Mouse (Mus musculus) cerebellum, adult 2 months (tissue): ENCODE data around the gene Igfbp2. TPM values are rescaled to one million over a fixed set of nuclear protein-coding genes. Genes with fewer than 3 reads are reported as not detected.

Experiments
- DNase-seq, 2 experiments: peaks; one replicate each; pipeline ENCODE4 v3.0.0; 2021
- H3K27ac ChIP-seq: fragments of 200-500 bp; 2 replicates; pipeline ENCODE4 v1.5.1; 2012; ENCODE audit warnings: low read length, control low read depth, inconsistent platforms; ENCODE audit not compliant: insufficient read depth
- H3K27me3 ChIP-seq: fragments of 200-500 bp; 2 replicates; pipeline ENCODE4 v1.6.1; 2012; ENCODE audit warnings: inconsistent platforms, mild to moderate bottlenecking, low read length, moderate library complexity; ENCODE audit not compliant: control insufficient read depth, insufficient read depth
- H3K4me1 ChIP-seq: fragments of 200-500 bp; 2 replicates; pipeline ENCODE4 v1.6.1; 2011; ENCODE audit warnings: low read length; ENCODE audit not compliant: control insufficient read depth, insufficient read depth
- H3K4me3 ChIP-seq: fragments of 200-500 bp; replicated peaks from 2 replicates; pipeline ENCODE3; 2011; ENCODE audit warnings: mild to moderate bottlenecking, low read depth, low read length, control low read depth; ENCODE audit not compliant: insufficient read depth
- CTCF ChIP-seq: fragments of 200-500 bp; IDR thresholded peaks from 2 replicates; pipeline ENCODE4 v1.5.1; 2011; ENCODE audit warnings: low read depth, mild to moderate bottlenecking, control low read depth, low read length, moderate library complexity, borderline replicate concordance; ENCODE audit not compliant: insufficient read depth
- POLR2A ChIP-seq: fragments of 200-500 bp; IDR thresholded peaks from 2 replicates; pipeline ENCODE4 v1.6.1; 2011; ENCODE audit warnings: low read length, control low read depth, borderline replicate concordance; ENCODE audit not compliant: insufficient read depth
- WGBS: fragments of 180-500 bp; shearing (Covaris S2); methylation state at CpG from one replicate; pipeline ENCODE4 v1.1.7; 2018; 5-methylcytosine and 5-hydroxymethylcytosine counted together
- polyA plus RNA-seq: library from polyadenylated mRNA; depleted of rRNA; stranded (reverse); fragments of >200 nt; gene quantifications from 2 replicates; pipeline ENCODE4 v1.2.3, GENCODE M21; 2012

The Igfbp2 gene
- polyA plus RNA-seq, 1 experiment: 63.0 TPM

DNA sequence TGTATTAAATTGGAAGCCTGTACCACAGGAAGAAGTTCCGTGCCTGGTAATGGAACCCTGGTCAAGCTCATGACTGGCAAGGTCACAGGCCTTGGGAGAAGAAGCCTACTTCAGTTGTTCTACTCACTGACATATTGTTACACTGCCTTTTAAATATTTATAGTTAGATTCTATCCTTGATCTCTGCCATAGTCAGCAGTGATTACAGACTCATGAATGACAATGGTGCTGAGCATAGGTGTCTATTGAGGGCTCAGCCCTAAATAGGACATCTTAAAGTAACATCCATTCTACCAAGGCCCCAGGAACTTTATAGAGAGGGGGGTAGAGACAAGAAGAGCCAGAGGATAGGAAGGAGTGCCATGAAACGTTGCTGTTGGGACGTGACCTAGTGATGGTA is 13.2 kb upstream of the Igfbp2 start:
- no peak for DNase-seq
- WGBS: 97% methylated on average over 3 of the region's 3 CpGs
- TF ChIP-seq CTCF: no peak
- no peak for TF ChIP-seq POLR2A
- H3K4me3 ChIP-seq: no peak overlapping the region
- no peak overlapping the region for H3K27ac ChIP-seq
- no peaks in the 10 kb centered on the region for H3K4me1 ChIP-seq
- no peaks in the 10 kb centered on the region for H3K27me3 ChIP-seq

DNA sequence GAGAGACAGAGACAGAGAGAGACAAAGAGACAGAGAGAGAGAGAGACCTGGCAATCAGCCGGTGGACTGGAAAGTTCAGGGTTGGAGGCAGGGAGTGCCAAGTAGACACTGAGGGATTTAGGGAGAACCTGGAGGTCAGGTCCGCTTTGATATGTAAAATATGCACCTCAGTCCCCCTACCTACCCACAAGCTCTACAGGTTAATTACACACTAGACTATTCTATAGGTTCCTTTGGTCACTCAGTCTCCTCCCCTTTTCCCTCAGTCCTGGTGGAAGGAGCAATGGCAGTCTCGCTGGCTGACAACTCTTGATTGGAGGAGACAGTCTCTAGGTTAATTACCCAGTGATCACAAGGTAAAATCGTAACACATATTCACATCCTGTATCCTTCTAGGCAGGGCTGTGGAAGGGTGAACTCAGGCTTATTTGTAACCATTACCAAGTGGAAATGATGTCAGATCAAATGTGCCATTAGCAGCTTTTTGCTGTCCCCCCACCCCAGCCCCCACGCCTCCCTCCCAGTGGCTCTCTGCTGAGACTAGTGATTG is 11.1 kb upstream of the Igfbp2 start:
- H3K27ac ChIP-seq: no peak overlapping the region
- TF ChIP-seq POLR2A: no peak
- no peak for TF ChIP-seq CTCF
- H3K27me3 ChIP-seq: no peaks in the 10 kb centered on the region
- H3K4me1 ChIP-seq: no peaks in the 10 kb centered on the region
- no peak overlapping the region for H3K4me3 ChIP-seq
- no peak for DNase-seq
- WGBS: 74% methylated on average over 5 of the region's 5 CpGs

DNA sequence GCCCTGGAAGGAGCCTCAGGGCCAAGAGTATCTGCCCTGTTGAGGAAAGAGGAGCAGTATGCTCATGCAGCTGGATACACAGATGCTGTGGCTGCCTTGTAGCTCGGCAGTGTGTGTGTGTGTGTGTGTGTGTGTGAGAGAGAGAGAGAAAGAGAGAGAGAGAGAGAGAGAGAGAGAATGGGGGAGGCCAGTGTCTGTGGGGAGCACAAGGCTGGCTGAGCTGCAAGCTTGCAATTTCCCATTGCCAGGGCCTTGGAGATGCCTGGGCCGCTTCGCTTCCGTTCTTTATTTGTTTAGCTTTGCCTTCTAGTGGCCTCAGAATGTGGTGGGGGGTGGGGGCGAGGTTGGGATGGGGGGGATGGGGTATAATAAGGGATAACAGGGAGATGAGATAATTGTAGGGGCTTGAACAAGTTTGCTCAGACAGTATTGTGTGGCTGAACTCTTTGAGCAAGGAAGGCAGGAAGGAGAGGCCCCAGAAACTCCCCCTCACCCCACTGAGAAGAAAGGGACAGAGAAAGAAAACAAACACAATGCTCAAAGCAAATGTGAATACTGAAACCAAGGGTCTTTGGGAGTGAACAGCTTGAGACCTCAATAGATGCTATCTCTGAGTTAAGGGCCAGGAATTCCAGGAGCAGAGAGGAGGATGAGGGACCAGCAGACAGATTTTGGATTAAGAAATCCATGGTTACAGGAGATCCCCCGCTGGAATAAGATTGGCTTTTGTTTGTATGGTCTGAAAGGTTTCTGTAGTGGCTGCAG is 10.5 kb upstream of the Igfbp2 start:
- Histone ChIP-seq H3K27me3 (no peaks in the 10 kb centered on the region), H3K4me3 (no peak overlapping the region), H3K4me1 (no peaks in the 10 kb centered on the region), H3K27ac (no peak overlapping the region)
- TF ChIP-seq CTCF (no peak), POLR2A (no peak)
- 57% methylated on average over 6 of the region's 6 CpGs for WGBS
- no peak for DNase-seq

DNA sequence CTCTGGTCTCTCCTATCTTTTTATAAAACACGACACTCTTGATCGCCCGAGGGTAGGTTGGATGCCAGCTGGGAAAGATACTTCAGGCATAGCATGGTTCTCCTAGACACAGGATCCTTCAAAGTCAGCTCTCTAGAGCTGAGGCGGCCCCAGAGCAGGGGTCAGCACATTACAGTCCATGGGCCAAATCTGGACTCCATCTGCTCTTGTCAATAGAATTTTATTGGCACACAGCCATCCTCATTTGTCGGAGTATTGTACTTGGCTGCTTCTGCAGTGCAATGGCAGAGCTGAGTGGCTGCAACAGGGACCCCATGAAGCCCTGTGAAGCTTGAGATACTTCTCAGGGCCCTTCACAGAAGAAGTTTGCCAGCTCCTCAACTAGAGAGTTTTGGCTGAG is 9.1 kb upstream of the Igfbp2 start:
- DNase-seq: no peak

DNA sequence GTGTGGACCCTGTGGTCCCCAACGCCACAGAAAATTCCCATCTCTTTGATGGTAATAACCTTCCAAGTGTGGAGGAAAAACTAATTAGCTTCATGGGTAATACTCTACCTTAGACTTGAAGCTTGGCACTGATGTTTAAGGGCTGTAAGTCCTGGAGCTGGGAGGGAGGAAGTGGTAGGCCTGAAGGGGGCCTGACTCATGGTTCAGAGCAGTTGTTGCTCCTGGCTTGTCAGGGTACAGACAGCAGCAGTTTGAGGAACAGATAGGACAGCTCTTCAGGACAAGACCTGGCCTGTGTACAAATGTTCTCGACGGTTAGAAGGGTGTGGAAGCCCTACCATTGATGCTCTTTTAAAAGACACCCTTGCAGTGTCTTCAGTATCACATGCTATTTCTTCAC is 8.7 kb upstream of the Igfbp2 start:
- WGBS: 52% methylated on average over 3 of the region's 3 CpGs
- Histone ChIP-seq H3K4me1 (no peaks in the 10 kb centered on the region), H3K27ac (no peak overlapping the region), H3K27me3 (no peaks in the 10 kb centered on the region), H3K4me3 (no peak overlapping the region)
- no peak for DNase-seq
- TF ChIP-seq CTCF: no peak
- TF ChIP-seq POLR2A: no peak

More for the DNA sequence above, 9.1 kb upstream of the Igfbp2 start:
- Histone ChIP-seq H3K4me3 (no peak overlapping the region), H3K27ac (no peak overlapping the region), H3K27me3 (no peaks in the 10 kb centered on the region), H3K4me1 (no peaks in the 10 kb centered on the region)
- WGBS: 21% methylated on average over 5 of the region's 5 CpGs
- TF ChIP-seq POLR2A: no peak
- TF ChIP-seq CTCF: no peak

DNA sequence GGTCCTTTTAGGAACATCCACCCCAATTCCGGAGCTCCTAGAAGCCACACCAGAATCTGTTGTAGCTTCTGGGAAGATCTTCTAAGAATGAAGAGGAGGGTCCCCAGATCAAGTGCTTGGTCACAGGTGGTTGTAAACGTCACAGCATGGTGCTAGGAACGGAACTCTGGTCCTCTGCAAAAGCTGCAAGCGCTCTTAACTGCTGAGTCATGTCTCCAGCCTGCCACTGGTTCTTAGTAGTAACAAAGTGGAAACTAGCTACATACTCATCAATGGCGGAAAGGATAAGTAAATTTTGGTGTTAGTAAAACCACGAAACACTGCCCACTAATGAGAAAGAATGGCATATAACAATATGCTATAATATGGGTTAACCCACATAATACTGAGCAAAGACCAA is 4.3 kb upstream of the Igfbp2 start:
- no peak overlapping the region for H3K27ac ChIP-seq
- WGBS: 90% methylated on average over 6 of the region's 6 CpGs
- DNase-seq: no peak
- H3K4me1 ChIP-seq: no peaks in the 10 kb centered on the region
- H3K27me3 ChIP-seq: peaks cover 1% of the 10 kb centered on the region; the same call in 1 of the 2 replicates
- H3K4me3 ChIP-seq: no peak overlapping the region
- no peak for TF ChIP-seq CTCF
- no peak for TF ChIP-seq POLR2A

DNA sequence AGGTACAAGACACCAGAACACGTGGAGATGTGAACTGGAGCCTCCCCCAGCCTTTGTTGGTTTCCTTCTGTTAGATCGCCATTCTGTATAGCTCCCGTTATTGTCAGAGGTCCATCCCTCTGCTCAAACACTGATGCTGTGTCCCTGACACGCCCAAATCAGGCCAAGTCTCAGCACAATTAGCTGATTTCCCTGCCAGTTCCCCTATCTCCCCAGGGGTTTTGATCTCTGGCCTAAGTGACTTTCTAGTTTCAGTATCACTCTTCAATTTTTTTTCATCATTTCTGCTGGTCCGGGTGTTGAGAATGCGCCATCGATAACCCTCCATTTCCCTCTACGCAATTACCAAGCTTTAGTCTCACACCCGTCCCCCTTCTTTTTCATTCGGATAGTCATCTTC is 1.4 kb upstream of the Igfbp2 start:
- Histone ChIP-seq H3K4me1 (no peaks in the 10 kb centered on the region), H3K4me3 (no peak overlapping the region), H3K27me3 (peaks cover 1% of the 10 kb centered on the region; the same call in 1 of the 2 replicates), H3K27ac (no peak overlapping the region)
- no peak for DNase-seq
- TF ChIP-seq POLR2A (no peak), CTCF (no peak)
- 93% methylated on average over 10 of the region's 10 CpGs for WGBS

DNA sequence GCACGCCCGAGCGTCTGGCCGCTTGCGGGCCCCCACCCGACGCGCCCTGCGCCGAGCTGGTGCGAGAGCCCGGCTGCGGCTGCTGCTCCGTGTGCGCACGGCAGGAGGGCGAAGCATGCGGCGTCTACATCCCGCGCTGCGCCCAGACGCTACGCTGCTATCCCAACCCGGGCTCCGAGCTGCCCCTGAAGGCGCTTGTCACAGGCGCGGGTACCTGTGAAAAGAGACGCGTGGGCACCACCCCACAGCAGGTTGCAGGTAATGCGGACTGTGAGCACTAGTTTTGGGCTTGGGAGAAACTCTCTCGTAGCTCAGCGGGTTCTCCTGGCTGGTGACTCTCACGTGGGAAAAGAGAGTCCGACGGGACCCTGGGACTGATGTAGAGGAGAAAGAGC is 401 bp downstream of the Igfbp2 start:
- H3K4me1 ChIP-seq: no peaks in the 10 kb centered on the region
- TF ChIP-seq CTCF: no peak
- TF ChIP-seq POLR2A: no peak
- peak in 1 of 2 experiments; percentile 33 for DNase-seq
- H3K27me3 ChIP-seq: peaks cover 1% of the 10 kb centered on the region; the same call in 1 of the 2 replicates
- WGBS: under 1% methylated on average over 37 of the region's 37 CpGs
- no peak overlapping the region for H3K27ac ChIP-seq
- peak overlapping the region; percentile 55 for H3K4me3 ChIP-seq
